Mouse (Mus musculus): ENCODE data around the gene Asrgl1.

Gene Asrgl1

DNA sequence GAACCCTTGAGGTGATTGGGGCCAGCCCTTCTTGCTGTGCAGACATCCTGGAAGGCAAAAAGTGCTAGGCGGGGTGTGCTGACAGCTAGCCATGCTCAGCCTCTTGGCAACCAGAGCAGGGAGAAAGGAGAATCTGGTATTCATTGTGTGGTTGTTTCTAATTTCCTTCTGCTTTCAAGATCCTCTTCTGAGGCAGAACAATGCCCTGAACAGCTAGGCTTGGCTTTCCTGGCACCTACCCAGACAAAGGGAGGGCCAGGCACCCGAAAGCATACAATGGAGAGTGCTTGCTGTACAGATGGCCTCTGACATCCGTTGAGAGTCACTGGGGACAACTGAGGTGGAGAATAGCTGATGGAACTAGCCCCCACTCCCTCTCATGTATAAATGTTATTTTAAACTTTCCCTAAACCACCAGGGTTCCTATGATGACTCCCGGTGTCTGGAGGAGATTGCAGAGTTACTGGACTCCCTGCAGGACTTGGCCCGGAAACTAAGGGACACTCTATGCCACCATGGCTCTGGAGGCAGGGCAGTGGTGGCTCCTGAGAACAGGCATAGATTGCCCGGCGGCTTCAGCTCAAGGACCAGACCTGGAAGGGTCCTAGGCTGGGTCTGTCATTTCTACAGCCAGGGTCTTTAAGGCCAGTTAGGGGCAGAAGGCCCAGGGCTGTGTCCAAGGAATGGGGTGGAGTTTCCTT is 63.8 kb downstream of the Asrgl1 start:
- no peak for DNase-seq (ENCODE audit: low read depth, low spot score)

DNA sequence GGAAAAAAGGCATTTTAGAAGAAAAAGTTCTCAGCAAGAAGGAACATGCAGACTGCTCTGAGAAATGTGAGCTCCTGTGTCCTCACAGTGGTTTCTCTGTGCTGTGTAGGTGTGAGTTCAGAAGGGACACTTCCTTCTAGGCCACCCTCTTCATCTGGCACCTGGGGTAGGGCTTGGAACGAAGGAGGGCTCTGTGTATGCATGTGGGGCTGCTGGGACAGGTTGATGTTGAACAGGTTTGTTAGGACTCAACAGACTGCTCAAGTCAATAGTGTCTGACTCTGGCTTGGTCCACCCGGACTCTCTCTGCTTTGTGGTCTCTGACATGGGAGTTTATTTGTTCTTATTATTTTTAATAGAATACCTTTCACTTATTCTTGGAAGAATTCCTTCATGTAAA is 65.1 kb downstream of the Asrgl1 start:
- no peak for DNase-seq (ENCODE audit: low read depth, low spot score)

- peak; percentile 59 for DNase-seq (ENCODE audit: low read depth, low spot score)
Observed at GRCm38 (mm10) chr19:9069687-9070307, 65.6 kb downstream of the Asrgl1 start.

DNA sequence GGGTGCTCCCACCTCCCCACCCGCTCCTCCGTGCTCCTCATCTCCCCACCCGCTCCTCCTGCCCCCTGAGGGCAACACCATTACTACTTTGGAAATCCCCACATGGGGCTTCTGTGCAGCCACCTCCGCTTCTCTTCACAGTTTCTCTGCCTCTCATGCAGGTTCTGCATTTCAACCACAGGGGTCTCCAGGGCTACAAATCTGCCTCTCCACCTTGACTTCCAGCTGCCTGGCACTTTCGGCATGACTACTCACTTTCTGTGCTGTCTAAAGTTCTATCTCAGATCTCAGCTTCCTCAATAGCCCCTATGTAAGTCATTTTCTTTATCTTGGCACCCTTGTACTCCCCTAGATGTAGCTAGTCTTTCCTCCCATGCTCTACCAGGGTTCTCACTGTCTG is 68.1 kb downstream of the Asrgl1 start:
- DNase-seq (ENCODE audit: low read depth, low spot score): peak; percentile 70

GRCm38 (mm10) chr19:9065621-9066561 is 69.5 kb downstream of the Asrgl1 start:
- peak; percentile 80 for DNase-seq (ENCODE audit: low read depth, low spot score)

- DNase-seq (ENCODE audit: low read depth, low spot score): no peak
Observed at GRCm38 (mm10) chr19:9063831-9064230, 71.6 kb downstream of the Asrgl1 start.

- DNase-seq (ENCODE audit: low read depth, low spot score): no peak
Observed at GRCm38 (mm10) chr19:9062822-9063221, 72.6 kb downstream of the Asrgl1 start.

DNA sequence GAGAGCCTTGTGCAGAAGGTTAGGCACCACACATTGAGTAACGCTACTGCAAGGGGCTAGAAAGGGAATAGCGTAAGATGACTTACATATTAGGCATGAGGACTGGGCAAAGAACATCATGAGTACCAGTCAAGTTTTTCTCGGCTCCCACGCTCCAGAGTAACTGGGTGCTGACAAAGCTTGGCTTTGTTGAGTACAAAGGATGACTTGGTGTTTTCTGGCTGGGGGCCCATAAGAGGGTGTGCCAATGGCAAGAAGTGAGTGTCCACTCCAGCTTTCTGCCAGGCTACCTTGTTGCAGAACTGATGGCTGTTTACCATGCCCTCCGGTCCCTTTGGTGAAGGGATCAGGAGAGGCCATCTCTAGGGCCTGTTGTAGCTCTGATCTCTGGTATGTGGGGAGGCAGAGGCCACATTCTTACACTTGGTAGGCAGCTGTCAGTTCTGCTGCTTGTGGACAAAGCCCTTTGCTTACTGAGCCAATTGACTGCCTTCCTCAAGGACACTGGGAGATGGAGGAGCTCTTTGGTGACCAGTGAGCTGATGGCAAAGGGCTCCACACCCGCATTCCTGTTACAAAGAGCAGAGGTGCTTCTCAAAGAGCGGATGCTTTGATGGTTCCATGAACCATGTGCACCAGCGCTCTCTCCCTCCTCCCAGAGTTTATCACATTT is 74.1 kb downstream of the Asrgl1 start:
- no peak for DNase-seq (ENCODE audit: low read depth, low spot score)

DNA sequence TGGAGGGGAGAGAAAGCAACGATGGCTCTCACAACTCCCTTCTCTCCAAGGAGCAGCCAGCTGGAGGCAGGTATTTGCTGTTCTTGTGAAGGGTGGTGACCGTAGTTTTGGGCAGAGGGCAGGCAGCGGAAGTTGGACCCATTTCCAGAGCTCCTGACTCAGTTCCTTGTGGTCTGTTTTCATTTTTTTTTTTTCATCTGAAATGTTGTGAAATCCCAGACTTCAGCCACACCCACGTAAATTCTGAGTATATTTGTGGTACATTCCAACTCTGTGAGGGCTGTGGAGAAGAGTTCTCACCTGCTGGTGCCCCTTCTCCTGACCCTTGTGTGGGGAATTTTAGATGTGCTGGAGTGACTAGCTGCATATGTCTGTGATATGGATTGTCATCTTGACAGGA is 75.3 kb downstream of the Asrgl1 start:
- DNase-seq (ENCODE audit: low read depth, low spot score): no peak
